Mouse (Mus musculus) NIH3T3 (cell line): Measurements from ENCODE around the gene Ybx2.

Experiments used
- DNase-seq: peaks from one replicate; pipeline ENCODE4 v3.0.0-alpha.2; 2012; ENCODE audit warnings: low read depth

Gene Ybx2

DNA sequence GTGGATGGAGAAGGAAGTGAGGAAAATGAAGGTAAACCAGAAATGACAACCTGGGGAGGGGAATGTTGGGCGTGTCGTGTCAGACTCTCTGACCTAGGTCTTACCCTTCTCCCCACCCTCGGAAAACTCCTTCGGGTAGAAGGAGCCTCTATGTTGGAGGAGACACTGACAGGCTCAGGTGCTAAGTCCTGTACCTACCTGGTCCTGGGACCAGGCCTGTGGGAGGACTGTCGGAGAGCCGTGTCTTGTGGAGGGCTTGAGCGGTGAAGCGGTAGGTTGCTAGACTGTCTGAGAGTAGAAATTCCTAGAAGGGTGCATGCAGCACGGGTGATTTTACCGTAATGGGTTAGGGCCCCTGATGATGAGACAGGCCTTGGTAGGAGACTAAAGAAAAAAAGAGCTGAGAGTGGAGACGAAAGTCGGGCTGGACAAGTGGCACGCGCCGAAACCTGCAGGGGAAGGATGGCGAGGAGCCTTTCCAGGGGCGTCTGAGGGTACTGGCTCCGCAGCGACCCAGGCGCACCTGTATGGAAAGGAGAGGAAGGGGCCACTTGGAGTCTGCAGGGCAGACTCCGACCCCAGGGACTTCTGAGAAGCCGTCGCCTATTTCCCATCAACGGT, 29.2 kb downstream of the Ybx2 start, which contains the start of gene Cldn7:
Gene Cldn7, plus strand, starts transcription at position 130 of the 621 bp plus-strand sequence.
- no peak for DNase-seq

DNA sequence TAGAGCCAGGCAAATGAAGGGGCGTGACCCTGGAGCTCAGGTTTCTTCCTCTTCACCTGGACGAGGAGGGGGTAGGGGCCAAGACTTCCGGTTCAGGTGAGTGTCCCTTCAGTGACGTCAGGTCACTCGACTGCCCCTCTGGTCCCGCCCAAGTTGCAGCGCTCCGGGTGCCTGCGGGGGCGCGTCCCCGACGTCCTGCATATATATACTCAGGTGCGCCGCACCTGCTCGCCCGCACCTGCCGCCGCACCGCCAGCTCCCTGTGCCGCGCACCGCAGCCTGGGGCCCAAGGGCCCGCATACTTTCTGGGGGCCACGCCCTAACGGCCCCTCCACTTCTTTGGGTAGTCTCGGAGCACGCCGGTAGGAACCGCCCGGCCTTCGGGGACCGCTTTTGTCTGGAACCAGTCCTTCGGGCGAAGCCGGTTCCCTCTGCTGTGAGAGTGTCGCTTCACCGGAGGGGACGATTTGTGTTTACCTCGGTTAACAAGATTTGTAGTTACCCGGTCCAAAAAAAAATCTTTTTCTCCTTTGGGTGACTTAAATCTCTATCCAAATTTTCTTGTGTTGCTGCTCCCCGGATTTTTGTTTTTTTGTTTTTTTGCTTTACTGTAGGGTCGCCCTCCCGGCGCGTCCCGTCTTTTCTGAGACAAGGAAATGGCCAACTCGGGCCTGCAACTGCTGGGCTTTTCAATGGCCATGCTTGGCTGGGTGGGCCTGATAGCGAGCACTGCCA, 29.8 kb downstream of the Ybx2 start:
- no peak for DNase-seq

DNA sequence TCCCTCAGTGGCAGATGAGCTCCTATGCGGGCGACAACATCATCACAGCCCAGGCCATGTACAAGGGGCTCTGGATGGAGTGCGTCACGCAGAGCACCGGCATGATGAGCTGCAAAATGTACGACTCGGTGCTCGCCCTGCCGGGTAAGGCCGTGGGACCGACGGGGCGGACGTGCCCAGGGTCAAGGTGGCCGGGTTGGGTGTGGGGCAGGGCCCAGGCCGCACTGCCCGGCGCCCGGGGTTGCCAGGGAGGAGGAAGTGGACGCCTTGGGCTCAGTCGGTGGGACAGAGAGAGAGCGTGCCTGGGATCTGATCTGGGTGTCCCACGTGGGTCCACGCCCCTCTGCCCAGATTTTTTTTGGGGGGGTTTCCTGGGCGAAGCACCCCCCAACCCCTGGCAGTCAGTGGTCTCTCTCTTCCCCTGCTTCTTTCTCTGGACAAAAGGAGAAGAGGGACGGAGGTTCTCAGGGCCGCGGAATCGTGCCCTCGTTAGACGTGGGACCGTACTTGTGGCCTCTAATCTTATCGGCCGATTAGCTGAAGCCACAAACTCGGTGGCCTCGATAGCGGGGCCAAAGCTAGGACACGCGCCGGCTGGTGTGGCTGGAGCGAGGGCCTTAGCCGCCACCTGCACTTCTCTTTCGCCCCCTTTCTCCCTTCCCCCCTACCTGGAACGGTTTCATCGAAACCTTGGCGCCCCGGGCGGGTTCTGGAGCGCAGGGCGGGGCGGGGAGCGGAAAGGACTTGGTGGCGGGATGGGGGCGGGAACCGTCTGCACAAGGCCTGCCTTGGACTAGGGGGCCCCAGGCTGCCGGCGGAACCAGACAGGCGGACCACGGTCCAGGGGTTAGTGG, 30.6 kb downstream of the Ybx2 start:
- no peak for DNase-seq

DNA sequence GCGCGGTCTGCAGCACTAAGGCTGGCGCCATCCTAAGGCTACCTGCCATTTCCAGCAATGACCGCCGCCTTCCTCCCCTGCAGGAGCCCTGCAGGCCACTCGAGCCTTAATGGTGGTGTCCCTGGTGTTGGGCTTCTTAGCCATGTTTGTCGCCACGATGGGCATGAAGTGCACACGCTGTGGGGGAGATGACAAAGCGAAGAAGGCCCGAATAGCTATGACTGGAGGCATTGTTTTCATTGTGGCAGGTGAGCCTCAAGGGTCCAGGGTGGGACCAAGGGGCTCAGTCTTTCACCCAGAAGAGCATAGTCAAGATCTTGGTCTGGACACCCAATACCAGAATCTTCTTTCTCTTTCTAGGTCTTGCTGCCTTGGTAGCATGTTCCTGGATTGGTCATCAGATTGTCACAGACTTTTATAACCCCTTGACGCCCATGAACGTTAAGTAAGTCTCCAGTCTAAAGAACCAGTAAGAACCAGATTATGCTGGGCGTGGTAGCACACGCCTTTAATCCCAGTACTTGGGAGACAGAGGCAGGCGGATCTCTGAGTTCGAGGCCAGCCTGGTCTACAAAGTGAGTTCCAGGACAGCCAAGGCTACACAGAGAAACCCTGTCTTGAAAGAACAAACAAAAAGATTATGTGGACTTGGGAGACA, 31.4 kb downstream of the Ybx2 start:
- DNase-seq: no peak

DNA sequence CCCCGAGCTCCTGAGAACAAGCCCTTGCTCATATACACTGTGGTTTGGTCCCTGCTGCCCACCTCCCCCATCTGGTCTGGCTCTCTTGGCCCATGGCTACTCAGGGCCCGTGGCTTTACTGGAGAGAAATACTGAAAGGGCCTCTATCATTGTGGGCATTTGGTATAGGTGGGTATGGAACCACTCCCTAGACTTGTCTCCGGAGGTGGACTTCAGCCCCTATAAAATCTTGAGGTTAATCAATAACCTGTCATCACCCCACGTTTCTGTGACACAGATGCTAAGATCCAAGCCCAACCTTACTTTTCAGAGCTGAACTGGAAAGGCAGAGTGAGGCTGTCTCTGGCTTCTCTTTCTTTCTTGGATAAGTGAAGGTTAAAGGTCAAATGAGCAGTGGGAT, 33.2 kb downstream of the Ybx2 start:
- DNase-seq: no peak

DNA sequence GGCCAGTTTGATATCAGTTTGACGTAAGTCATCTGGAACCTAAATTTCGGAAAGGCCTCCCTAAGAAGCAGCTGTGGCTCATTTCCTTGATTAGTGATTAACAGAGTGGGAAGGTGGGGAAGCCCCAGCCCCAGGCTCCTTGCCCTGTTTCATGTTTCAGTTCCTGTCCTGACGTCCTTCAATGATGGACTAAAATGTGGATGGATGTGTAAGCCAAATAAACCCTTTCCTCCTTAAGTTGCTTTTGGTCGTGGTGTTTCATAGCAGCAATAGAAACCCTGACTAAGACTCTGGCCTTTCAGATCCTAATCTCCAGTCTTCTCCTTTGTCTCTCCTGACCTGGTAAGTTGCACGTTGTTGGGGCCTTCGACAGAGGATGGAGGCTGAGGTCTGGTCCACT, 34.6 kb downstream of the Ybx2 start:
- DNase-seq: no peak

DNA sequence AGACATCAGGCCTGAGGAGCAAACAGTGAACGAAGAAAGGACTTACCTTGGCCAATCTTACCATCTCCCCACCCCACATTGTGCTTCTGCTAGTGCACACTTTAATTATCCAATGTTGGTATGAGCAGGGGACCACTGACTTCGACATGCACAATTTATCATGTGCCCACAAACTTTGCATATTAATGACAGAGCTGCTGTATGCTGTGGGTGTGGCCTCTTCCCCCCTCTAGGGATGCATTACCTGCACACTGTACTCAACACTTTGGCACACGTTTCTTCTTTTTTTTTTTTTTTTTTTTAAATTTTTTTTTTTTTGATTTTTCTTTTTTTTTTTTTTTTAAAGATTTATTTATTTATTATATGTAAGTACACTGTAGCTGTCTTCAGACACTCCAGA, 35.2 kb downstream of the Ybx2 start:
- DNase-seq: no peak

DNA sequence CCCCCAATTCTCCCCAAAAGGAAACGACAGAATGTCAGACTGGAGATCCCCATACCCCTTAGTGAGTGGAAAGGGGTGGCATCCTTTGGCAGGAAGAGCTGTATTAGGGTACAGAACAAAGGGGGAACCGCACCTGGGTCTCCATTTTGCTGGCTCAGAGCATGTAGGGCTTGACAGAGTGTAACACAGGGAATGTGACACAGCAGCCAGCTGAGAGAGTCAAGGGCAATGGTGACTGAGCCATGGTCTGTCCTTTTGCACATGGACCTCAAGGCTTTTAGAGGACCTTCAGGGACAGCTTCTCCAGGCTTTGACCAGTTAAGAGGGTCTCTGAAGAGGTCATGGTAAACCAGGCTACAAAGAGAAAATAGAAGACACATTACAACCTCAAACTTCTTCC, 39.3 kb downstream of the Ybx2 start:
- no peak for DNase-seq

DNA sequence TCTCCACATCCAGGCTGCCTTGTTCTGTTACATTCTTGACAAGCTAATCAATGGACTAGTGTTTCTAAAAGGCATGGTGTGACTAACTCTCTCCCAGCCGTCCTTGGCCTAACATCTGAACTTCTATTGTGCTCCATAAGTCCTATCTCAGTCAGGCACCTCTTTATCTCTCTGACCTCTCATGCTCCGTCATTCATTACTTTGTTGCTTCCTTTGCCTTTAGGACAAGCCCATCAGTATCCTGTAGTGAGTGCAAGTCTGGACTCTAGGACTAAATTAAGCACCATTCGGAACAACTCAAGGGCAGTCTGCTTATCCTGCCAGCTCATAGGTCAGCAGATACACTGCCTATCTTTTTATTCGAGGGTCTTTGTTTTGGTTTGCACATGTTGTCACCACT, 40.7 kb downstream of the Ybx2 start:
- DNase-seq: no peak

DNA sequence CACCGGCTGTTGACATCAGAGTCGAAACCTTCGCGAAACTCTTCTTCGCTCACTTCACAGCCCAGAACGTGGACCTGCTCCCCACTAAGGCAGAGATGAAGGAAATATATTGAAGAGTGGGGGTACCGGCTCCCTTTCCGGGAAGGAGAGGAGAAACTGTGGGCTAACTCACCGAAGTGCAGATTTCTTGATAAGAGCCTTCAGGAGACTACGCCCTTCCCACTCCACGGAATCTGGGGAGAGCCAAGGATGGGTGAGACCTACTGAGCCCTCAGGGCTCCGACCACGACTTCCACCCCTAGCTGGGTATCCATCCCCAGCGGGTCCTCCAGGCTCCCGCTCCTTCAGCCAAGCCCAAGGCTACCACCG, 44.2 kb downstream of the Ybx2 start:
- no peak for DNase-seq

DNA sequence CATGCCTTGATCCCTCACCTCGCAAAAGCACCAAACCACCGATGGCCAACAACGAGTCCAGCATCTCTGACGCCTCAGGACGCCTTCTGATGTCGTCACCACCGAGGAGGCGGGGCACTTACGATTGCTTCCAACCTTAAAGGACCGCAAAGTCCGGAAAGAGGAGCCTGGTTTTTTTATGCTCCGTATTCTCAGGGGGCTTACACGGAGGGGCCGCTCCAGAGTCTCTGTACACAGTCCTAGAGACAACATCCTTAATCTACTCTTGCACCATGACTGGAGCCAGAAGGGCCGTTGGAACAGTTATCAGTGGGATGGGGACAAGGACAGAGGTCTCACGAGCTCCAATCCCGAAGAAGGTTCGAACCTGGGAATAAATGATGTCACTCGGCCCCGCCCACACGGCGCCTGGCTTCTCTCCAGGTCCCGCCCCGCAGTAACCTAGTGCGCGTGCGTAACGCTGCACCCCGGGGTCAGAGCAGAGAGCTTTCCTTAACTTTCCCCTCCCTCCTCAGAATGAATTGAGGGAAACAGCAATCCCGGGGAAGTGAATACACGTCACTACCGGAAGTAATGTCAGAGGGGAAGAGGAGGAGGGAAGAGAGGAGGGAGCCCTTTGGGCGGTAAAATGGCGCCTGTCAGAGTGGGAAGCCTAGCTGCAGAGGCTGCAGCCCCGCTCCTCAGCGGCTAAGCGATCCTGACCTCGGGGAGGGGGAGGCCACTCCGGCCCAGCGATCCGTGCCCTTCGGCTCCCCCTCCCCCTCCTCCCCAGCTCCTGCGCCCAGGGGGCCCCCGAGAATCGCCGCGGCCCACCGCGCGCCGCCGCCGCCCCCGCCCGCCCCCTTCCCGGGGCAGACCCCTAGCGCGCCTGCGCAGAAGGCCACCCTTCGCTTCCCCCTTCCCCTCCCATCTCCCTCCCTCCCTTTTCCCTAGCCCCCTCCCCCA, 44.9 kb downstream of the Ybx2 start:
- peak; percentile 99 for DNase-seq

DNA sequence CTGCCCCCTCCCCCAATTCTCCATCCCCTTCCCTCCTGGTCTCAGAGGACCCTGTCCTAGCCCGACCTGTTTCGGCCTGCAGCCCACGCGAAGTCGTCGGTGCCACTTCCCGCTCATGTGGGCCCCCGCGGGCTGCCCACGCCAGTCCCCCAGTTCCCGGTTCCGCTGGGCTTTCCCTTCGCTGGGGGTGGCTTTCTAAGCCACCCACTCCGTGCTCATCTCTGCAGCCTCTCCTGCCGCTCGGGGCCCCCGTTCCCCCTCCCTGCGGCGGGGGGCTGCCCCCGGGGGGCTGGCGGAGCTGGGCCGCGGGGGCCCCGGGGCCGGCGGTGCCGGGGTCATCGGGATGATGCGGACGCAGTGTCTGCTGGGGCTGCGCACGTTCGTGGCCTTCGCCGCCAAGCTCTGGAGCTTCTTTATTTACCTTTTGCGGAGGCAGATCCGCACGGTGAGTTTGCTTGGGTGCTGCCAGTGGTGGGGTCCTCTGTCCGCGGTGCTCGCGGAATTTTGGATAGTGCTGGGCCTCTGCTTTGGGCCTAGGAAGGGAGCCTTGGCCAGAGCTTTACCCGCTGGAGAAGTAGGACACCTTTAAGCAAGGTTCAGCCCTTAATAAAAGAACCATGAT, 45.7 kb downstream of the Ybx2 start, which contains the start of gene Ctdnep1:
Gene Ctdnep1, plus strand, starts transcription at position 16 of the 622 bp plus-strand sequence.
- peak; percentile 56 for DNase-seq

DNA sequence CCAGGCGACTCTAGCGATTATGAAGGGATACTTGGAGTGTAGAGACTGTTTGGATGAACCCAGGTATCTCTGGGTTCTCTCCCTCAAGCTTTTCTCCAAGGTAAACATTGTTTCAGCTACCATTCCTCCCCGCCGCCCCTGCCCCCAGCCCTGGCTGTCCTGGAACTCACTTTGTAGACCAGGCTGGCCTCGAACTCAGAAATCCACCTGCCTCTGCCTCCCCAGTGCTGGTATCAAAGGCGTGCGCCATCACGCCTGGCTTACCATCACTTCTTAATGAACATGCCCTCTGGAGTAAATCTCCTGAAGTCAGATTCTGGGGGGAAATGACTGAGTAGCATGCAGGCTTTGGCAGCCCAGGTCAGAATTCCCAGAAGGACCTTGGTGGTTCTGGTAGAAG, 46.6 kb downstream of the Ybx2 start, which contains the start of gene Elp5:
Gene Elp5, minus strand, starts transcription at position 293 of the 400 bp plus-strand sequence.
- DNase-seq: no peak

DNA sequence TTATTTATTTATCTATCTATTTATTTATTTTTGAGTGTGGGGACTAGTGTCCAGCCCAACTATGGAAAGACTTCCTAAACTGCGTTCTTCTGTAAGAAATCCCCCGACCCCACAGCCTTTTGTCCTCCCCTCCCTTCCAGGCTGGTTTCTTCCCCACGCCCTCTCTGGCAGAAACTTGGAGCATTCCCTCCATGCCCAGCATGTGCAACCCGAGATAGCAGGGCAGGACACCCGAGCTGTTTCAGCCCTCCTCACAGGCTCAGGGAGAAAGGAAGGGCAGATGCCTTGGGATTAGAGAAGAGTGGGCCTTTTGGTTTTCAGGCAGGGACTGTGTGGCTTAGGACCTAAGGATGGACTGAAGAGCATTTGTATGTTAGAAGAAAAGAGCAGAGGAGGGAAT, 47.3 kb downstream of the Ybx2 start:
- DNase-seq: peak; percentile 38

DNA sequence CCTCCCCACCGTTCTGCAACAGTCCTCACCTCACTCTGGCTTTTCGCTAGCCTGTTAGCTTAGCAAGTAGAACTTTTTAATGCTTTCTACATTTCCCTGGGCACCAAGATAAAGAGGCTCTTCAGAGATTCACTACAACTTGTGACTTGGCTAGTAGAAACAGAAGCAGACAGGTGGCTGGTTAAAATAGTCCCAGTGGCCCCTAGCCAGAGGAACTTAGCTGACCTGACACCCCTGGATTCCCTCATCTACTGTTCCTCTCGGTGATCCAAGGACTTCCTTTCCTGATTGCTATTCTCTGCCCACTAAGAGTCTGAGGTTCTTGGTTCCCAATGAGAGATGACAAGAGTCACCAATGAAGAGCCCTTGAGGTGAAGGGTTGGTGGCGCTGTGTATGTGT, 47.8 kb downstream of the Ybx2 start:
- DNase-seq: no peak

DNA sequence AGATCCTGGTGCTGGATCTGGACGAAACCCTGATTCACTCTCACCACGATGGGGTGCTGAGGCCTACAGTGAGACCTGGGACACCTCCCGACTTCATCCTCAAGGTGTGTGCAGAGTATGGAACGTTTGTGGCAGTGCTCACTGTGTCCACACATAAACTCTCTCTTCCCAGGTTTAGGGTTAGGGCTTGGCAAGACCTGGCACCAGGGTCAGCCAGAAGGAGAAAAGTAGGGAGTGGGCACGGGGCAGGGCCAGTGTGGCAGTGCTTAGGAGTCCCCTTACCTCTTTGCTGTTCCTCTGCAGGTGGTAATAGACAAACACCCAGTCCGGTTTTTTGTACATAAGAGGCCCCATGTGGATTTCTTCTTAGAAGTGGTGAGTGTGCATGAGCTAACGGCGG, 48.8 kb downstream of the Ybx2 start:
- DNase-seq: no peak

DNA sequence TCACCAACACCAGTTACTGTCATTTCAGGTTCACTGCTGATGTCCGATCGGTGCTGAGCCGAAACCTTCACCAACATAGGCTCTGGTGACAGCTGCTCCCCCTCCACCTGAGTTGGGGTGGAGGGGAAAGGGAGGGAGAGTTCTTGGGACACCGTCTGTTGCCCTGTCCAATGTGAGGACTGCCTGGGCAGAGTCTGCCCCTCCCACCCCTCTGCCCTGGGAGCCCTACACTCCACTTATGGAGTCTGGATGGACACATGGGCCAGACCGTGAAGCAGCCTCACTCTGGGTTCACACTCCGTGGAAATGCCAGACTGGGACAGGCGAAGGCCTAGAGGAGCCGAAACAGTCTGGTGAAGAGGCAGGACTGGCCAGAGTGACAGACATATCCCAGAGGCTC, 54.4 kb downstream of the Ybx2 start:
- DNase-seq: no peak
